Mouse (Mus musculus) kidney, adult 2 months (tissue): ENCODE measurements around the gene Ift43. TPM values are rescaled to one million over a fixed set of nuclear protein-coding genes. Genes with fewer than 3 reads are reported as not detected.

Experiments
- DNase-seq: peaks from one replicate; pipeline ENCODE4 v3.0.0; 2021
- H3K27ac ChIP-seq: fragments of 200-500 bp; 2 replicates; pipeline ENCODE4 v1.5.1; 2012; ENCODE audit warnings: low read depth, low read length, control low read depth, inconsistent platforms; ENCODE audit not compliant: insufficient read depth
- H3K27me3 ChIP-seq: fragments of 200-500 bp; replicated peaks from 2 replicates; pipeline ENCODE4 v1.6.1; 2012; ENCODE audit warnings: mild to moderate bottlenecking, moderate library complexity, low read length, inconsistent platforms; ENCODE audit not compliant: control insufficient read depth, insufficient read depth
- H3K36me3 ChIP-seq: fragments of 200-500 bp; 2 replicates; pipeline ENCODE4 v1.6.1; 2012; ENCODE audit warnings: mild to moderate bottlenecking, moderate library complexity, low read length, inconsistent platforms; ENCODE audit not compliant: control insufficient read depth, insufficient read depth
- H3K4me1 ChIP-seq: fragments of 200-500 bp; 2 replicates; pipeline ENCODE4 v1.6.1; 2011; ENCODE audit warnings: low read length; ENCODE audit not compliant: control insufficient read depth, insufficient read depth
- H3K4me3 ChIP-seq: fragments of 200-500 bp; 2 replicates; pipeline ENCODE4 v1.5.1; 2011; ENCODE audit warnings: mild to moderate bottlenecking, low read depth, low read length, control low read depth; ENCODE audit not compliant: insufficient read depth
- CTCF ChIP-seq: fragments of 200-500 bp; conservative IDR thresholded peaks from 2 replicates; pipeline ENCODE4 v1.5.1; 2011; ENCODE audit warnings: low read depth, mild to moderate bottlenecking, control low read depth, low read length, moderate library complexity, mixed read lengths; ENCODE audit not compliant: insufficient read depth, insufficient read length
- POLR2A ChIP-seq: fragments of 200-500 bp; IDR thresholded peaks from one replicate; pipeline ENCODE4 v1.6.1; 2011; ENCODE audit warnings: low read depth, low read length, control low read depth
- WGBS: fragments of 180-500 bp; shearing (Covaris S2); methylation state at CpG from one replicate; pipeline ENCODE4 v1.1.7; 2018; 5-methylcytosine and 5-hydroxymethylcytosine counted together
- polyA plus RNA-seq: library from polyadenylated mRNA; depleted of rRNA; stranded (reverse); fragments of >200 nt; gene quantifications from 2 replicates; pipeline ENCODE4 v1.2.3, GENCODE M21; 2012

Gene Ift43
- polyA plus RNA-seq, 1 experiment, result 27.3 TPM

DNA sequence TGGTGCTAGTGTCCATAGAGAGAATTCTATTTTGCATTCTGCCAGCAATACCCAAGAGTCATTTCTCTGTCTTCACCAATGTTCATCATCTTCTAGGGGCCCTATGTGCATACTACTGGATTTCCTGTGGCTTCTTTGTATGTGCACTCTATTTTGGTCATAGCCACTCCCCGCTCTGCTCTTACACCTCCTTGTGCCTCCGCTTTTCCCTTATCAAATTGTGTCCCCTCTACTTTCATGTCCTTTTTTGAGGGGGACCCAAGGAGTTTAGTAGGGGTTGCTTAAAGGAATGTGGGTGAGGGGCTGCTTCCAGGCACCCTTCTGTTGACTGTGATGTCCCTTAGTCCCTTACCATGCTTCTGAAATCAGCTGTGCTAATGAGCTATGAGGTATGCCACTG, 35.6 kb upstream of the Ift43 start:
- no peak for DNase-seq
- 100% methylated on average over 2 of the region's 2 CpGs for WGBS
- no peaks in the 10 kb centered on the region for H3K27me3 ChIP-seq
- H3K27ac ChIP-seq, result no peak overlapping the region
- TF ChIP-seq POLR2A, result no peak
- no peak for TF ChIP-seq CTCF
- H3K4me3 ChIP-seq, result no peak overlapping the region
- no peaks in the 10 kb centered on the region for H3K4me1 ChIP-seq
- no peaks in the 10 kb centered on the region for H3K36me3 ChIP-seq

DNA sequence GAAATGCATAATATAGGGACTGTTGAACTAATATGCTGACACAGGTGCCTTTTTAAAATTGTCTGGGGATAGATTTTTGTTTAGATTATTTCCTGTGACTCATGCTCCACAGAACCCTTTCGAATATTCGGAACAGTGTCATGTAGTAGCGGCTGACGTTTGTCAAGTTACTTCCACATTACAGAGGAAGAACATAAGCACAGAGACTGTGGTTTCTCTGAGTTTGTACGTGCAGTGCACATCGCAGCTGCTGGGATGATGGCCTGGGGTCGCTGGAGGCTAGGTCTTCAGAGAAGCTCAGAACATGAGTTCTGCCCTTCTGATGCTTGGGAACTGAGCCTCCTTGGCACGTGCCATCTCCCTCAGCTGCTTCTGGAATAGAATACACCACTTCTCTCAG, 35.0 kb upstream of the Ift43 start:
- WGBS, result 82% methylated on average over 8 of the region's 8 CpGs
- Histone ChIP-seq H3K36me3 (no peaks in the 10 kb centered on the region), H3K27me3 (no peaks in the 10 kb centered on the region), H3K27ac (no peak overlapping the region), H3K4me1 (no peaks in the 10 kb centered on the region), H3K4me3 (no peak overlapping the region)
- TF ChIP-seq CTCF (no peak), POLR2A (no peak)
- no peak for DNase-seq

DNA sequence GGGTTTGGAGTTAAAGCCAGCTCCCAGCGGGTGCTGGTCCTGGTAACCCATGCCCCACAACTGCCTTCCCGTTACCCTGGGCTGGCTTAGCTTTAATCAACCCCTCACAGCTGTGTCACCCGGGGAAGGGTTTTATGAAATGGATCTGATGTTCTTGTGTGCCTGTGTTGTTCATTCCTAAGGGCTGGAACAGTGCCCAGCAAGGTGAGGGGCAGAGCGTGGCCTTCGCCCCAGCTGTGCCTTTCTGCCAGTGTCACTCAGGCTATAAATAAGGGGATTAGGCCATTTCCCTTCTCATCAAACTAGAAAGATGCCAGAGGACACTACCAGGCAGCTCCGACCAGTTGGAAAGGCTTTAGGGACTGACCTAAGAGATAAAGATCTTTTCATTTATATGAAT, 32.5 kb upstream of the Ift43 start:
- Histone ChIP-seq H3K27ac (no peak overlapping the region), H3K36me3 (no peaks in the 10 kb centered on the region), H3K27me3 (no peaks in the 10 kb centered on the region), H3K4me1 (no peaks in the 10 kb centered on the region), H3K4me3 (no peak overlapping the region)
- TF ChIP-seq POLR2A (no peak), CTCF (no peak)
- WGBS, result 72% methylated on average over 6 of the region's 6 CpGs
- DNase-seq, result no peak

DNA sequence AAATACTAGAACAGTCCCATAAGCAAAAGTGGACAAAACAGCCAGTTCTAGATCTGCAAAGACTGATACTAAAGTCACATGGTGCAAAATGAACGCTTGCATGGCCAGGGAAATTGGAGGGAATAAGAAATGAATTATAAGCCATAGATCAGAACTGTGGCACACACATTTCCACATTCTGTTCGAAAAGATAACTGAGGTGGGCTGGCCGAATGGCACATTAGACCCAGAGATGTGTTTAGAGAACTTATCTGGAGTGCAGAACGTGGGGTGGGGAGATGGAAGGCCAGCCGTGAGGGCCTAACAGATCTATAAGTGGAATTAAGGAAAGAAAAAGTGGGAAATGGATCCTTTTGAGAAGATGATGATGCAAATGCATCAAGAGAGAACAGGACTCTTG, 30.9 kb upstream of the Ift43 start:
- Histone ChIP-seq H3K36me3 (no peaks in the 10 kb centered on the region), H3K27me3 (no peaks in the 10 kb centered on the region), H3K27ac (no peak overlapping the region), H3K4me1 (no peaks in the 10 kb centered on the region), H3K4me3 (no peak overlapping the region)
- TF ChIP-seq CTCF (no peak), POLR2A (no peak)
- WGBS, result 94% methylated on average over 5 of the region's 5 CpGs
- DNase-seq, result no peak

DNA sequence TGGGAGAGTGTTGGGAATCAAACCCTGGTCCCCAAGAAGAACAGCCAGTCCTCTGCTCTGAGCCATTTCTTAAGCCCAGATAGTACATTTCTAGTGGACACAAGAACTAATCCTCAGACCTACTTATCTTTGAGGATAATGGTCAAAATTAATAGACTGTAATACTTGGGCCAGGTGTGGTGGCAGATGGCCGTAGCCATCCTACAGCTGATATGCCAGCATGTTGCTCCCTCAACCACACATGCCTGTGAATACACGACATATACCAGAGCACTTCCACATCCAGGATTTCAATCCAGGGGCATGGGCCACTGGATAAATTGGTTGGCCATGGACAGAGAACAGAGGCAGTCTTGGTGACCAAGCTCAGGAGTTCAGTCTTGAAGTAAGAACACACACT, 27.0 kb upstream of the Ift43 start:
- Histone ChIP-seq H3K4me3 (no peak overlapping the region), H3K36me3 (no peaks in the 10 kb centered on the region), H3K27me3 (no peaks in the 10 kb centered on the region), H3K27ac (no peak overlapping the region), H3K4me1 (no peaks in the 10 kb centered on the region)
- TF ChIP-seq POLR2A (no peak), CTCF (no peak)
- 97% methylated on average over 2 of the region's 2 CpGs for WGBS
- no peak for DNase-seq

DNA sequence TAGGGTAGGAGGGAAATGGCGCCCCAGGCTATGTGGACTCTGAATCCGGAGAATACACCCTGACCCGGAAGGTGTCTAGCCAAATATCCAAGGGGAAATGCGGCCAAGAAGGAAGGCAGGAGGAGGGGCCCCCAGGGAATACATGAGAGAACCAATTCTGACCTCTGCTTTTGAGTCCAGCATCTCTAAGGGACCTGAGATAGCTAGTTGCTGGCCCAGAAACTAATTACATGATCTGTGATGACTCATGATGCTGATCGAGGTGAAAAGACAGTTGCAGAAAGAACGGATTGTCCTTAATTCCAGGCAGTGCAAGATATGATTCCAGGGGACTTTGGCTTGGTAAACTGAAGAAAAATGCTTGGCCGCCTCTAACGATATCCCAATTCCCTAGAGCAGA, 25.4 kb upstream of the Ift43 start:
- no peak overlapping the region for H3K4me3 ChIP-seq
- no peaks in the 10 kb centered on the region for H3K4me1 ChIP-seq
- no peak for TF ChIP-seq POLR2A
- no peak for TF ChIP-seq CTCF
- no peak for DNase-seq
- 87% methylated on average over 8 of the region's 8 CpGs for WGBS
- no peaks in the 10 kb centered on the region for H3K36me3 ChIP-seq
- H3K27ac ChIP-seq, result no peak overlapping the region
- H3K27me3 ChIP-seq, result no peaks in the 10 kb centered on the region

DNA sequence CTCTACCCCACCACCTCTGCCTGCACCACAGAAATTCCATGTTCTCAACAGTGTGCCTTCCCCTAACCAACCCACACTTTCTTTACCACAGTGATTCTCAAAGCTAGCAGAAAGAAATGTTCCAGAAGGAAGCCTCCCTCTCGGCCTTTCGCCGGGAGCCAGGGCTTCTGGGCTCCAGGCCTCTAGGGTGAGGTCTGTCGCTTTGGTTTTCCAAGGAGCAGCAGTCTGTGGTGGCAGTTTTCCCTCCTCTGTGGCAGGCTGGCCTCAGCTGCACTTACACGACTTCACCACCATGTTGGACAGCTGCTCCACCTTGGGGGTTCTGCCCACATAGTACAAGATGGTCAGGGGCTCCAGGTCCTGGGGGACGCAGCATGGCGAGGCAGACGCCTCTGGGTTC, 24.8 kb upstream of the Ift43 start:
- no peak overlapping the region for H3K27ac ChIP-seq
- no peaks in the 10 kb centered on the region for H3K36me3 ChIP-seq
- no peak for DNase-seq
- no peak for TF ChIP-seq POLR2A
- no peak for TF ChIP-seq CTCF
- no peak overlapping the region for H3K4me3 ChIP-seq
- H3K27me3 ChIP-seq, result no peaks in the 10 kb centered on the region
- WGBS, result 90% methylated on average over 8 of the region's 8 CpGs
- no peaks in the 10 kb centered on the region for H3K4me1 ChIP-seq

DNA sequence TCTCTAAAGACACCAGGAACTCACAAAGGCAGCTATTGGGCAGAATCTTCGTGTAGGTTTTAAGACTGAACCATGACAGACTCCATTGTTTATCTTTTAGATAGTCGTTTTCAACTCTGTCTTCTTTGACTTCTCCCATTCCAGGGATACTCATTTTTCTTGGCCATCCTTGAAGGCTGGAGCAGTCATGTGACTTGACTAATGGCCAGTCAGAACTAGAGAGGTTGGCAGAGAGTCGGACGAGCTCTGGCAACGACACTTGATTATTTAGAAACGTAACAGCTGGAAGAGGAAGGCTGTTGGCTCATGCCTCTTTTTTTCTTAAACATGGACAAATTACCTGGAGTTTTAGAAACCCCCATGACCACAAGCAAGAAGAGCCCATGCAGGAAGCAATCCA, 23.0 kb upstream of the Ift43 start:
- TF ChIP-seq CTCF (no peak), POLR2A (no peak)
- DNase-seq, result no peak
- Histone ChIP-seq H3K4me1 (no peaks in the 10 kb centered on the region), H3K27ac (no peak overlapping the region), H3K4me3 (no peak overlapping the region), H3K27me3 (no peaks in the 10 kb centered on the region), H3K36me3 (no peaks in the 10 kb centered on the region)
- 70% methylated on average over 6 of the region's 6 CpGs for WGBS
